Comparison of ENCODE assay signal across 8 mouse cellular contexts in genomic region chr1:138622431-138622830, GRCm38 (mm10). TPM values are rescaled to one million over a fixed set of nuclear protein-coding genes. Genes with fewer than 3 reads are reported as not detected.
A peak's percentile ranks its signal among the peaks of the same experiment; 100 is the strongest.
DNase-seq lines count a peak whose midpoint lies in the region; ATAC-seq and TF ChIP-seq lines count a peak whose summit lies in the region.

No protein-coding gene starts in this region.

- peak; percentile 70 to 84 for DNase-seq in heart, adult 18-20 months
- peak; percentile 12 for DNase-seq in A20 (ENCODE audit: low read depth, low spot score)
- DNase-seq in brain, embryonic 14.5 days (ENCODE audit: low read depth): peak; percentile 26
- DNase-seq in forebrain, embryonic 10.5 days (ENCODE audit: extremely low spot score, low spot score): no peak

- H3K36me3 ChIP-seq in heart, embryonic 12.5 days: no peaks in the 10 kb centered on the region
- H3K36me3 ChIP-seq in heart, embryonic 15.5 days: no peaks in the 10 kb centered on the region
- H3K36me3 ChIP-seq in forebrain, embryonic 10.5 days (replicated peaks): no peaks in the 10 kb centered on the region

- peaks cover 2% of the 10 kb centered on the region; the same call in 1 of the 2 replicates for H3K4me1 ChIP-seq in heart, embryonic 12.5 days (replicated peaks)
- H3K4me1 ChIP-seq in heart, embryonic 15.5 days (replicated peaks): peaks cover 3% of the 10 kb centered on the region; the same call in 1 of the 2 replicates
- H3K4me1 ChIP-seq in forebrain, embryonic 10.5 days: peaks cover 21% of the 10 kb centered on the region

- H3K27ac ChIP-seq in heart, embryonic 12.5 days (ENCODE audit: poor library complexity, severe bottlenecking): no peak overlapping the region
- H3K27ac ChIP-seq in heart, embryonic 15.5 days: peak overlapping the region; percentile 31; the same call in 1 of the 2 replicates
- H3K27ac ChIP-seq in forebrain, embryonic 10.5 days: no peak overlapping the region

- 46% methylated on average over 3 of the region's 3 CpGs for whole genome bisulfite sequencing in heart, embryonic 12.5 days
- WGBS in heart, embryonic 15.5 days: 36% methylated on average over 3 of the region's 3 CpGs
- WGBS in forebrain, embryonic 10.5 days: 93% methylated on average over 3 of the region's 3 CpGs

- no peak overlapping the region for H3K9ac ChIP-seq in heart, embryonic 12.5 days
- H3K9ac ChIP-seq in heart, embryonic 15.5 days: no peak overlapping the region

- TF ChIP-seq POLR2A in brain, embryonic 14.5 days (IDR thresholded peaks at IDR 0.05; ENCODE audit: borderline replicate concordance, extremely low read depth, insufficient read depth, insufficient read length, poor library complexity, severe bottlenecking): no peak

- no peaks in the 10 kb centered on the region for H3K9me3 ChIP-seq in heart, embryonic 12.5 days (replicated peaks)
- H3K9me3 ChIP-seq in heart, embryonic 15.5 days (replicated peaks): no peaks in the 10 kb centered on the region
- H3K9me3 ChIP-seq in forebrain, embryonic 10.5 days: no peaks in the 10 kb centered on the region

- no peak overlapping the region for H3K4me3 ChIP-seq in heart, embryonic 12.5 days
- H3K4me3 ChIP-seq in heart, embryonic 15.5 days: no peak overlapping the region
- no peak overlapping the region for H3K4me3 ChIP-seq in forebrain, embryonic 10.5 days

- ATAC-seq in heart, embryonic 12.5 days (ENCODE audit: insufficient number of reproducible peaks, low FRiP score): no peak
- no peak for ATAC-seq in heart, embryonic 15.5 days (replicated peaks; ENCODE audit: insufficient number of reproducible peaks, insufficient read depth, low FRiP score, low read depth)
- no peak for ATAC-seq in CD4-positive, CD25-positive, alpha-beta regulatory T cell, adult 4 months
- ATAC-seq in megakaryocyte-erythroid progenitor cell, adult 5-6 weeks (replicated peaks; ENCODE audit: low FRiP score, low TSS enrichment, poor library complexity, severe bottlenecking): no peak

- no peak overlapping the region for H3K4me2 ChIP-seq in heart, embryonic 12.5 days
- no peak overlapping the region for H3K4me2 ChIP-seq in heart, embryonic 15.5 days

- TF ChIP-seq CTCF in brain, embryonic 14.5 days (IDR thresholded peaks at IDR 0.05; ENCODE audit: borderline replicate concordance, extremely low read depth, insufficient read depth, insufficient read length): no peak

- no peaks in the 10 kb centered on the region for H3K27me3 ChIP-seq in heart, embryonic 12.5 days (replicated peaks)
- H3K27me3 ChIP-seq in heart, embryonic 15.5 days: no peaks in the 10 kb centered on the region
- H3K27me3 ChIP-seq in forebrain, embryonic 10.5 days (ENCODE audit: poor library complexity, severe bottlenecking): no peaks in the 10 kb centered on the region

RNA-seq across cellular contexts. Expression of gene Nek7, which starts 2.5 kb away (rescaled TPM):
- total RNA-seq in heart, adult 18-20 months (2021): 10 to 100 TPM; 76.8 to 80.9 TPM
- polyA plus RNA-seq in heart, embryonic 12.5 days (2016; fragmentation: Nextera tagmentation; extraction: Ambion mirVana): 53.9 and 56.4 TPM in 2 replicates
- polyA plus RNA-seq in brain, embryonic 14.5 days (2012; rRNA removed): 7.2 and 8.5 TPM in 2 replicates
- 44.4 and 45.7 TPM in 2 replicates for polyA plus RNA-seq in heart, embryonic 15.5 days (2015; fragmentation: Nextera tagmentation; extraction: Ambion mirVana)
- 20.6 and 22.0 TPM in 2 replicates for polyA plus RNA-seq in forebrain, embryonic 10.5 days (2016; fragmentation: Nextera tagmentation; extraction: Ambion mirVana)
- polyA plus RNA-seq in CD4-positive, CD25-positive, alpha-beta regulatory T cell, adult 4 months (2017; shearing (Covaris generic)): 10 to 100 TPM; 58.1 to 74.3 TPM
- 12.7 and 16.4 TPM in 2 replicates for total RNA-seq in megakaryocyte-erythroid progenitor cell, adult 5-6 weeks (2014; fragmentation: Nextera tagmentation)
- total RNA-seq in megakaryocyte-erythroid progenitor cell, adult 5-6 weeks (2017): 20.2 and 25.7 TPM in 2 replicates
